Mouse (Mus musculus) neural tube, embryonic 13.5 days (tissue): ENCODE measurements around the gene Cab39. TPM values are rescaled to one million over a fixed set of nuclear protein-coding genes. Genes with fewer than 3 reads are reported as not detected.
"Not testable (repeated sequence)": the region's sequence is repeated elsewhere in the genome, so short reads cannot be mapped to it uniquely, and the experiment has no call there.

Experiments
- ATAC-seq: fragments of 200-750 bp; cut with Nextera tagmentation; 2 replicates; pipeline ENCODE4 v1.8.0; 2017; ENCODE audit warnings: low read depth, mild to moderate bottlenecking, moderate TSS enrichment, moderate library complexity
- H3K27ac ChIP-seq: fragments of 300-500 bp; sonication (generic); replicated peaks from 2 replicates; pipeline ENCODE4 v1.5.1; 2015; ENCODE audit warnings: moderate library complexity, mild to moderate bottlenecking, inconsistent platforms
- H3K27me3 ChIP-seq: fragments of 300-500 bp; sonication (generic); 2 replicates; pipeline ENCODE4 v1.6.1; 2015; ENCODE audit warnings: mild to moderate bottlenecking, inconsistent platforms
- H3K36me3 ChIP-seq: fragments of 300-500 bp; sonication (generic); 2 replicates; pipeline ENCODE4 v1.6.1; 2015; ENCODE audit warnings: mild to moderate bottlenecking, inconsistent platforms
- H3K4me1 ChIP-seq: fragments of 300-500 bp; sonication (generic); replicated peaks from 2 replicates; pipeline ENCODE4 v1.6.1; 2015; ENCODE audit warnings: inconsistent platforms
- H3K4me2 ChIP-seq: fragments of 300-500 bp; sonication (generic); 2 replicates; pipeline ENCODE4 v1.6.1; 2015; ENCODE audit warnings: inconsistent platforms, mild to moderate bottlenecking, moderate library complexity
- H3K4me3 ChIP-seq: fragments of 300-500 bp; sonication (generic); 2 replicates; pipeline ENCODE4 v1.5.1; 2015; ENCODE audit warnings: mild to moderate bottlenecking, inconsistent platforms
- H3K9ac ChIP-seq: fragments of 300-500 bp; sonication (generic); 2 replicates; pipeline ENCODE4 v1.6.1; 2015; ENCODE audit warnings: moderate library complexity, mild to moderate bottlenecking, inconsistent platforms
- H3K9me3 ChIP-seq: fragments of 300-500 bp; sonication (generic); 2 replicates; pipeline ENCODE4 v1.6.1; 2016; ENCODE audit warnings: inconsistent platforms
- WGBS: fragments of 180-500 bp; shearing (Covaris S2); methylation state at CpG from one replicate; pipeline ENCODE4 v1.1.7; 2015; 5-methylcytosine and 5-hydroxymethylcytosine counted together
- polyA plus RNA-seq: library from polyadenylated mRNA; unstranded; fragments of >200 nt; fragmentation: Nextera tagmentation; extraction: Ambion mirVana; gene quantifications from 2 replicates; pipeline ENCODE4 v1.2.1, GENCODE M21; 2015

The Cab39 gene
- polyA plus RNA-seq, 1 experiment from 2014 or later: 56.4 TPM

DNA sequence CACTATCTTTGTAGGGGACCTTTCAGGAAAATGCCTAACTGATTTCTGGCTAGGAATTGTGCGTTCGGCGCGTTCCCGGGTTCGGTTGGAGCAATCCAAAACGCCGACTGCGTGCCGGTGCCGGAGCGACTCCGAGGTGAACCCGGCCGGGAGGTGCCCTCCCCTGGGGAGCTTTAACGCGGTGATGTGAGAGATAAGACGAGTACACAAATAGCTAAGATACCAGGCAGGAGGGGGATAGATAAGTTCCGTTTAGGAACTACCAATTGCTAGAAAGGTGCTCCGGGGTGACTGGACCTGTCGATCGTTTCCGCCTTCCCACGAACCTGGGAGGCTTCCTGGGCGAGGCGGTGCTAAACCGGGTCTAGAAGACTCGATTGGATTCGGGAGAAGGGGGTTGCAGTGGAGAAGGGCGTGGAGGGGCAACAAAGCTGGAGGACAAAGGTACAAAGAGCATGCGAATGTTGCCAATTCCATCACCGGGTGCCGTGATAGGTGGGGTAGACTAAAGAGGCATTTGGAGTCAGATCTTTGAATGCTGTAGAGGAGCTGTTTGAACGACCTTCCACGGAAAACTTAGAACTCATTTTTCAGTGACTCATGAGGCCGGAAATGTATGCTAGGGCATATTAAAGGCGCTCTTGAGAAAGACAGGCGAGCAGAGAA is 998 bp downstream of the Cab39 start:
- H3K9ac ChIP-seq: peak overlapping the region; percentile 98
- WGBS: under 1% methylated on average over 38 of the region's 38 CpGs
- peak; percentile 11; the same call in 1 of the 2 replicates for ATAC-seq

DNA sequence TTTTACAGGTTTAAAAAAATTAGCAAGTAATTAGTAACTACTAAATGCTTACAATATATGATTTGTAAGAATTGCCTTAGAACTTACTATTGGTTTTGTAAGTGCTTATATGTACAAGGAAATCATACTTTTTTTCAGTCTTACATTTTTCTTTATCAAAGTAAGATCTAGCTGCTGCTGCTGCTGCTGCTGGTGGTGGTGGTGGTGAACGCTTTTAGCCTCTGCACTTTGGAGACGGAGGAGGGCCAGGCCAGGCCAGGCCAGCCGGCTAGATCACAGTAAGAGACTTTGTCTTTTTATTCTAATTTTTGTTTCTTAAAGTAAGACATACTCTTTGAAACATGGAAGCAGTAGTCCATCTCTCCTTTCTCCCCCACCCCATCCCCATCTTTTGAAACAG is 2.0 kb downstream of the Cab39 start:
- 62% methylated on average over 3 of the region's 3 CpGs for WGBS
- H3K4me1 ChIP-seq: peaks cover 34% of the 10 kb centered on the region
- H3K27ac ChIP-seq: no peak overlapping the region
- ATAC-seq: no peak
- 0 out of 2 replicates have a peak overlapping the region, but pooled peaks have one; percentile 13 for H3K9ac ChIP-seq
- H3K4me3 ChIP-seq: no peak overlapping the region
- H3K36me3 ChIP-seq: peaks cover 4% of the 10 kb centered on the region; the same call in 1 of the 2 replicates
- no peaks in the 10 kb centered on the region for H3K27me3 ChIP-seq
- H3K4me2 ChIP-seq: peak overlapping the region; percentile 30
- no peaks in the 10 kb centered on the region for H3K9me3 ChIP-seq

More for the DNA sequence above, 998 bp downstream of the Cab39 start:
- Histone ChIP-seq H3K4me1 (peaks cover 33% of the 10 kb centered on the region), H3K4me2 (peak overlapping the region; percentile 83), H3K27me3 (no peaks in the 10 kb centered on the region), H3K9me3 (no peaks in the 10 kb centered on the region), H3K27ac (peak overlapping the region; percentile 96), H3K36me3 (peaks cover 4% of the 10 kb centered on the region; the same call in 1 of the 2 replicates), H3K4me3 (peak overlapping the region; percentile 98)

DNA sequence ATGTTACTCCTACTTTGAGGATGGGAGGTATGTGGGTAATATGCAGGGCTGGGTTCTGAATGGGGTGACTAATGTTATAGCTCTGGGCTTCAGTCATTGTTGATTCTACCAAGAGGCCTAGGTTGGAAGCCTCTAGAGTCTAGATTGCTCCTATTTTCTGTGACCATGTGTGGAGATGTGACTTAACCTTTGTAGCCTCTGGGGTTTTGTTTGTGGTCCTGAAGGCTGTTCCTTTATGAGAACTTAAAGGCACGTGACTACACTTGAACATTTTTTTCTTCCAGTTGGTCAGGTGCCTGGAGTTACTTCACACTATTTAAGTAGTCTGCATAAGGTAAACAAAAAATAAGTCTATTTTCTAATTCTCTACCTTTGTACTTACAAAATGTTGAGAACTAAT is 6.5 kb downstream of the Cab39 start:
- H3K9ac ChIP-seq: no peak overlapping the region
- peaks cover 40% of the 10 kb centered on the region for H3K4me1 ChIP-seq
- H3K4me3 ChIP-seq: no peak overlapping the region
- no peak for ATAC-seq
- no peak overlapping the region for H3K4me2 ChIP-seq
- H3K27ac ChIP-seq: no peak overlapping the region
- H3K9me3 ChIP-seq: no peaks in the 10 kb centered on the region
- peaks cover 4% of the 10 kb centered on the region; the same call in 1 of the 2 replicates for H3K36me3 ChIP-seq
- 76% methylated on average over 1 of the region's 1 CpGs for WGBS
- no peaks in the 10 kb centered on the region for H3K27me3 ChIP-seq

DNA sequence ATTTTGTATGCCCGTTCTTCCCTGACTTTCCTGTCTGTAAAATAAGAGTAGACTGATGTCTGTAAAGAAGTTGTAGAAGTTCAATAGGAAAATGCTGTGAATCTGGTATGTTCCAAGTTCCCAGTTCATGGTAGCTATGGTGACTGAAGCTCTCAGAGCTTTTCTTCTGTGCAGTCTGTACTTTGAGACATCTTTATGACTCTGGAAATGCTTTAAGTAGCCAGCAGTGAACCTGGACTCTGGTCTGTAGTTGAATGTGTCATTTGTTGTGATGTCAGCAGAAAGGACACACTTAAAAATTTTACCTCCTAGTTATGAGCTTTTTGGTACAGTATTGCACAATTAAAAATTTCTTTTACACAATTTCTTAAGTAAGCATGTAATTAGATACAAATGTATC is 9.3 kb downstream of the Cab39 start:
- WGBS: 85% methylated on average over 1 of the region's 1 CpGs

DNA sequence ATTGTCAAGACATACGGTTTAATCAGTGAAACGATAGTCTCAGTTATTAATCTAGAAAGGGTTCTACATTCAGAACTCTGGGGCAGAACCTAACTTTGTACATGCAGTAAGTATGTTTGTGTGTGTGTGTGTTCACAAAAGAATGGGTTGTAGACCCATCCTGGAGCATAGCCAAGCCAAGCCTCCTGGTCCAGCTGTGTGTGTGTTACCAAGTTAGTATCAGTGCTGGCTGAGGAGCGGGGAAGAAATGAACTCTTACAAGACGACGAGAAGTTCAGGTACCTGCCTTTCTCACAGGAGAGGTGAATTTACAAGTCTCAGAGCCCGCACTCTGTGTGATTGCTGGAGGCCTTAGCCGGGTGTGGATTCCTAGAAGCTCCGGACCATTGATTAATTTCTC is 11.3 kb downstream of the Cab39 start:
- H3K27ac ChIP-seq: no peak overlapping the region
- 94% methylated on average over 8 of the region's 8 CpGs for WGBS
- no peak for ATAC-seq
- no peak overlapping the region for H3K9ac ChIP-seq
- peaks cover 25% of the 10 kb centered on the region for H3K4me1 ChIP-seq
- no peaks in the 10 kb centered on the region for H3K9me3 ChIP-seq
- no peak overlapping the region for H3K4me2 ChIP-seq
- H3K36me3 ChIP-seq: no peaks in the 10 kb centered on the region
- no peaks in the 10 kb centered on the region for H3K27me3 ChIP-seq
- H3K4me3 ChIP-seq: no peak overlapping the region

More for the DNA sequence above, 9.3 kb downstream of the Cab39 start:
- Histone ChIP-seq H3K9ac (no peak overlapping the region), H3K36me3 (no peaks in the 10 kb centered on the region), H3K27ac (no peak overlapping the region), H3K27me3 (no peaks in the 10 kb centered on the region), H3K4me2 (no peak overlapping the region), H3K4me1 (peaks cover 25% of the 10 kb centered on the region), H3K9me3 (no peaks in the 10 kb centered on the region), H3K4me3 (no peak overlapping the region)
- no peak for ATAC-seq

DNA sequence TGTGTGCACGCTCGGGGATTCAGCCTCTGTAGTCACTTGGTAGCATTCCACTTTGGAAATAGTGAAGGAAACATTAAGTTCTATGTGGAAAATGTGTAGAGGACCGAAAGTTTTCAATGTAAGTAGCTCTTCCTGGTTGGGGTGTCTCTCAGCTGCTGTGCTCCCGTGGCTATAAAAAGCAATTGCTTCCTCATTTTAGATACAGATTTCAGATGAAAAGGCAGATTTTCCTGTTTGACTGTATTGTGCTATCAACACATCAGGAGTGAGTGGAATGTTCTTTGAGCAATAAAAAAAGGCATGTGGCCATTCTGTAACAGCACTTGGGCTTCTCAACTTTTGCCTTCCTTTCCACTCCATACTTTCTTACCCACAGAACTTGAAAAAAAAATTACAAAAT is 16.0 kb downstream of the Cab39 start:
- Histone ChIP-seq H3K4me2 (no peak overlapping the region), H3K4me3 (no peak overlapping the region), H3K27ac (no peak overlapping the region), H3K27me3 (no peaks in the 10 kb centered on the region), H3K36me3 (no peaks in the 10 kb centered on the region), H3K9me3 (no peaks in the 10 kb centered on the region), H3K9ac (no peak overlapping the region), H3K4me1 (peaks cover 31% of the 10 kb centered on the region)
- ATAC-seq: no peak
- 76% methylated on average over 4 of the region's 4 CpGs for WGBS

DNA sequence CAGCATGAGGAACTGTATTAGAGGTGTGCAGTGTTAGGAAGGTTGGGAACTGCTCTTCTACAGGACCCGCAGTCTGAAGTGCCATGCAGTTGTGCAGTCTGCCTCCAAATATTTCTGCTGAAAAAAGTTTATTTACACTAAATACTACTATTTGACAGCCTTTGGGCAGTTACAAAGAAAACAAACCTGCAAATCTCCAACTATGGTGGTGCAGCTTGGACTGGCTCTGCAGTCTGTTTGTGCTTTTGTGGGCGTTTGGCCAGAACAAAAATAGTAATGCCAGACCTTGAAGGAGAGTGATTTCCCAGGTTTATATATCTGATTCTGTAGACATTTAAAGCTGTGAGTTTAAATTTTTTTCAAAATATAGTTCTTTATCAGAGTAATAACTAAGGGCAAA is 17.1 kb downstream of the Cab39 start:
- 93% methylated on average over 2 of the region's 2 CpGs for WGBS
- Histone ChIP-seq H3K9me3 (no peaks in the 10 kb centered on the region), H3K4me3 (no peak overlapping the region), H3K27ac (no peak overlapping the region), H3K36me3 (no peaks in the 10 kb centered on the region), H3K27me3 (no peaks in the 10 kb centered on the region), H3K4me1 (peaks cover 31% of the 10 kb centered on the region), H3K9ac (no peak overlapping the region), H3K4me2 (no peak overlapping the region)
- no peak for ATAC-seq

DNA sequence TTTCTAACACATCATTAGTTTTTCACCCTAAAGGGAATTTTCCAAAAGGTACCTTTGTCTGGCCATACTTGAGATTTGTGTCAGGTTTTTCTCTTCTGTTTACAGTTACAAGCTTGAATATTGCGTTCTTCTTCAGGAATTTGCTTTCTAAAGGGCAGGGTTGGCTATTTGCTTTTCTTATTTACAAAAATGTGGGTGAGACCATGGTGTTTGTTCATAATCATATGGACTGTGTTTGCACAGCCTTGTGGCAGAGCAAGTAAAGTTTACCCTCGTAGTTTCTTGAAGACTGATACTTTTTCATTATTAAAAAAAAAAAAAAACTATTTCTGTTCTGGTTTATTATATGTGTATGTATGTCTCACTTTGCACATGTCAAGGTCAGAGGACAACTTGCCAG is 17.5 kb downstream of the Cab39 start:
- H3K27ac ChIP-seq: no peak overlapping the region
- H3K27me3 ChIP-seq: no peaks in the 10 kb centered on the region
- WGBS: 88% methylated on average over 2 of the region's 2 CpGs
- ATAC-seq: no peak
- H3K9ac ChIP-seq: no peak overlapping the region
- no peaks in the 10 kb centered on the region for H3K9me3 ChIP-seq
- peaks cover 31% of the 10 kb centered on the region for H3K4me1 ChIP-seq
- no peaks in the 10 kb centered on the region for H3K36me3 ChIP-seq
- no peak overlapping the region for H3K4me3 ChIP-seq
- H3K4me2 ChIP-seq: no peak overlapping the region

DNA sequence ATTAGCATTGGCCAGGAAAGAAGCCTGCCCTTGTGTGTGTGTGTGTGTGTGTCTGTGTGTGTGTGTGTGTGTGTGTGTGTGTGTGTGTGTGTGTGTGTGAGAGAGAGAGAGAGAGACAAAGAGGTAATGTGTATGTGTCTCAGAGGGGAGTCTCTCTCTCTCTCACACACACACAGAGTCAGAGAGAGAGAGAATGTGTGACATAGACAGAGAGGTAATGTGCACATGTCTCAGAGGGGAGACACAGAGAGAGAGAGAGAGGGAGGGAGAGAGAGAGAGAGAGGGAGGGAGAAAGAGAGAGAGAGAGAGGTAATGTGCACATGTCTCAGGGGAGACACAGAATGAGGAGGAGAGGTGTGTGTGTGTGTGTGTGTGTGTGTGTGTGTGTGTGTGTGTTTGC is 21.0 kb downstream of the Cab39 start:
- peaks cover 22% of the 10 kb centered on the region for H3K4me1 ChIP-seq
- not testable (repeated sequence) for H3K27ac ChIP-seq, H3K27me3 ChIP-seq

DNA sequence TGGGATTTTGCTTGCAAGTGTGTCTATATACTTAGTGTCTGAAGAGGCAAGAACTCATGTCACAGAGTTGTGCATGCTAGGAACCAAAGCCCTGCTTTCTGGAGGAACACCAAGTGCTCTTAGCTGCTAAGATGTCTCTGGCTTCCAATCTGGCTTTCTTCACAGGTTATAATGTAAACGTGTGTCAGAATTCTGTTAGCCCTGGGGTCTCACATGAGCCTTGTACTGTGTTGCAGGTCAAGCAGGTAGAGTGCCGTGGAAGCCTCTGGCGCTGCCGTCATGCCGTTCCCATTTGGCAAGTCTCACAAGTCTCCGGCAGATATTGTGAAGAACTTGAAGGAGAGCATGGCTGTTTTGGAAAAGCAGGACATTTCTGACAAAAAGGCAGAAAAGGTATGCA is 24.9 kb downstream of the Cab39 start:
- Histone ChIP-seq H3K27ac (no peak overlapping the region), H3K27me3 (no peaks in the 10 kb centered on the region), H3K4me2 (no peak overlapping the region), H3K4me3 (no peak overlapping the region), H3K36me3 (peaks cover 45% of the 10 kb centered on the region), H3K4me1 (peaks cover 10% of the 10 kb centered on the region), H3K9ac (no peak overlapping the region), H3K9me3 (no peaks in the 10 kb centered on the region)
- WGBS: 95% methylated on average over 6 of the region's 6 CpGs
- no peak for ATAC-seq

More for the DNA sequence above, 21.0 kb downstream of the Cab39 start:
- H3K4me2 ChIP-seq, H3K9me3 ChIP-seq, ATAC-seq, H3K9ac ChIP-seq, H3K4me3 ChIP-seq: not testable (repeated sequence)
- H3K36me3 ChIP-seq: peaks cover 12% of the 10 kb centered on the region

DNA sequence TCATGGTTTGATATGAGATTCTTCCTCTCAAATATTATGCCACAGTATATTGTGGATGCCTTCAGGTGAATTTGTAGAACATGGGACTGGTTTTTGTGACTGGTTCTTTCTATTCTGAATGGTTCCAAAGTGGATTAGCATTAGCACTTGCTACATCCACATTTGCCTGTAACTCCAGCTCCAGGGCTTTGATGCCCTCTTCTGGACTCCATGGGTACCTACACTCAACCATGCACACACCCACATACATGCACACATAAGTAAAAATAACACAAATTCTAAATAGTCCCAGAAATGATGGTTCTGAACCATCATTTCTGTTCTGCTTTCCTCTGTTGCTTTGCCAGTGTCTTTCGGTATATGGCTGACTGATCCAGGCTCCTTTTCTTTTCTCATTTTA is 26.5 kb downstream of the Cab39 start:
- no peak overlapping the region for H3K4me2 ChIP-seq
- no peak overlapping the region for H3K4me3 ChIP-seq
- H3K27me3 ChIP-seq: no peaks in the 10 kb centered on the region
- H3K9ac ChIP-seq: no peak overlapping the region
- no peak overlapping the region for H3K27ac ChIP-seq
- ATAC-seq: no peak
- no peaks in the 10 kb centered on the region; the same call in 1 of the 2 replicates for H3K4me1 ChIP-seq
- H3K9me3 ChIP-seq: no peaks in the 10 kb centered on the region
- peaks cover 48% of the 10 kb centered on the region for H3K36me3 ChIP-seq
- WGBS: 98% methylated on average over 1 of the region's 1 CpGs

DNA sequence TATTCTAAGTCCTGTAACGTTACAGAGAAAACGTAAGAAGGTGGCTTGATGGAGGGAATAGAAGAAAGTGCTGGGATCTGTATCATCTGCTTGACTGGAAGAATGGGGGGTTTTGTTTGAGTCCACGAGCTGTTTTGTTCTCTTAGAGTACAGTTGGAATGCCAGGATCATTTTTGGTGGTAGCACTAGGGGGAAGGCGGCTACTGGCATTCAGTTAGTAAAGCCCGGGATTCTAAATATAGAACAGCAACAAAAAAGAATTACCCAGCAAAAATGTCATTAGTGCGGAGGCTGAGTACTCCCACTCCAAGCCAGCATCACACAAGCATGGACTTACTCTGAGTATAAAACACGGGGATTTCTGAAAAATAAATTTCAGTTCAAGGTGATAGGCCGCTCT is 29.0 kb downstream of the Cab39 start:
- peaks cover 48% of the 10 kb centered on the region for H3K36me3 ChIP-seq
- no peaks in the 10 kb centered on the region for H3K27me3 ChIP-seq
- H3K27ac ChIP-seq: no peak overlapping the region
- H3K4me1 ChIP-seq: no peaks in the 10 kb centered on the region
- H3K4me3 ChIP-seq: no peak overlapping the region
- 88% methylated on average over 8 of the region's 8 CpGs for WGBS
- no peaks in the 10 kb centered on the region for H3K9me3 ChIP-seq
- ATAC-seq: no peak
- no peak overlapping the region for H3K9ac ChIP-seq
- H3K4me2 ChIP-seq: no peak overlapping the region

DNA sequence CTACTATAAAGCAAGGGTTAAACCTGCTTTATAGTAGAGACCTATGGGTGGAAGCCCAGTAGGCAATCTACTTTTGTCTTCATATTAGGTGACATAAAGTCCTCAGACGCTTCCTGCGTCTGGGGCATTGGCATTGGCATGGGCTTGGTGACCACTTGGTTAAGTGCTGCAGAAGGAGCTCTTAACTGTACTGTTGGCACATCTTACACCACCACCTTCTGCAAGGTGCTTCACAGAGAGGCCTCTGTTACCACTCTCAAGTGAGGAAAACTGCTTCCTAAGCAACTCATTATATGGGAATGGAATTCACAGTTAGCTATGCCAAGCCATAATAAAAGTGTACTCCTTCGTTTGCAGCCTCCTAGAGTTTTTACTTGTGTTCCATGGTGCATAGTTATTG is 31.7 kb downstream of the Cab39 start:
- Histone ChIP-seq H3K9ac (no peak overlapping the region), H3K4me3 (no peak overlapping the region), H3K36me3 (peaks cover 43% of the 10 kb centered on the region), H3K27ac (no peak overlapping the region), H3K9me3 (no peaks in the 10 kb centered on the region), H3K4me2 (no peak overlapping the region), H3K27me3 (no peaks in the 10 kb centered on the region), H3K4me1 (no peaks in the 10 kb centered on the region)
- 79% methylated on average over 3 of the region's 3 CpGs for WGBS
- no peak for ATAC-seq
